Mouse (Mus musculus): Measurements from ENCODE around the gene Mical2.

DNA sequence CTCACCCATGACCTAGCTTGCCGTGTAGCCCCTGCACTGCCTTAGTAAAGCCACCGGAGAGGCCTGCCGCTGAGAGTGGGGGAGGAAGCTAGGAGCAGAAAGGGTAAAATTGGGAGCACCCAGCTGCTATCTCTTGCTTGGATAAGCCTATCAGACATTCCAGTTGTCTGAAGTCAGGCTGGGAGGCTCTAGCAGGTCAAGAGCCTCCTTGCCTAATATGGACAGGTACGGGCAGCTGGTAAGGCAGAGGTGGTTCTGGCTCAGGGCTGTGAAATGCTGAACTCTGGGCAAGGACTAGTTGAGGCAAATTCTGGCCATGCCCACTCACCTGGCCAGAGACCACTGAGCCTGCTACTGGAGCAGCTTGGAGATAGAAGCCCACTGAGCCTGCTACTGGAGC lies 51.2 kb downstream of the Mical2 start:
- no peak for TF ChIP-seq CTCF (IDR thresholded peaks at IDR 0.05; ENCODE audit: borderline replicate concordance, insufficient read depth, low read depth, low read length)
- no peak for TF ChIP-seq POLR2A (IDR thresholded peaks at IDR 0.05; ENCODE audit: borderline replicate concordance, insufficient read depth, low read length)
